Mouse (Mus musculus): ENCODE results near the gene Oas1d.
A peak's percentile ranks its signal among the peaks of the same experiment; 100 is the strongest.
"Not testable (repeated sequence)": the region's sequence is repeated elsewhere in the genome, so short reads cannot be mapped to it uniquely, and the experiment has no call there.

The Oas1d gene

DNA sequence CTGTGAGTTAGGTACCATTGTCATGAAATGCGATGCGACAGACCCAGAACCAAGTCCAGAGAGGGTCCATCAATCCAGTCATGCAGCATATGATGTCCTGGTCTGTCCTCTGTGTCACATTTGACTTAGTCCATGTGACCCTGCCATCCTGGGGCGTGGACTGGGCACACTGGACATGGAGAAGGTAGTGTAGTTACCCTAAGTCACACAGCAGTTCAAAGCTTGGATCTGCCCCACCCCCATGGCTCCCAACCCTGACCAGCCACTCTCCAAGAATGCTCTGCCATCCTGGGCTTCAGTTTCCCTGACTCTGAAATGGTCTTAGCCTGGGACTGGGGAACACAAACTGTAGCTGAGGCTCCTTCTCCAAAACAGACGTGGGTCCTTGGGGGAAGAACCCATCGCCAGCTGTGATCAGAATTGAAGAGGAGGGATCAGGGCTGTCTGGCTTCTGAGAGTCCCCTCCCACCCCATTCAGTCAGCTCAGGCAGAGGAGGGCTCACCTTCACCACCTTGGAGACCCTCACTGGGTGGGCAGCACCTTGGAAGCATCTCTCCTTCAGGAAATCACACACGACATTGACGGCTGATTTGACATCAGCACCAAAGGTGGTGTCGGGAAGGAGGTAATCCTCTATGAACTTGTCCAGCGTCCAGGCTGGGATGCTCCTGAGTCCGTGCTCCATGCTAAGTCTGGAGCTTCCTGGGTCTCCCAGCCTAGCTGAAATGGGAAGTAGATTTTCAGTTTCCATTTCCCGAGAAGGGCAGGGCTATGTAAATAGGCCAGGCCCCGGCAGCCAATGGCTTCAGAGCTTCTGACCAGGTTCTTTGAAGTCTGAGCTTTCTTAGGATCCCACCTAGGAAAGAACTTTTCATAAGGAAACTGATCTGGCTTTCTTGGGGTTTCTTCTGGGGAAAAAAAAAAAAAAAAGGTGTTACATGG lies 7.3 kb upstream of the Oas1d start, which contains the start of gene Oas1a:
Oas1a (minus strand) TSS at position 731 of the 943 bp plus-strand sequence.
- DNase-seq = not testable (repeated sequence)

DNA sequence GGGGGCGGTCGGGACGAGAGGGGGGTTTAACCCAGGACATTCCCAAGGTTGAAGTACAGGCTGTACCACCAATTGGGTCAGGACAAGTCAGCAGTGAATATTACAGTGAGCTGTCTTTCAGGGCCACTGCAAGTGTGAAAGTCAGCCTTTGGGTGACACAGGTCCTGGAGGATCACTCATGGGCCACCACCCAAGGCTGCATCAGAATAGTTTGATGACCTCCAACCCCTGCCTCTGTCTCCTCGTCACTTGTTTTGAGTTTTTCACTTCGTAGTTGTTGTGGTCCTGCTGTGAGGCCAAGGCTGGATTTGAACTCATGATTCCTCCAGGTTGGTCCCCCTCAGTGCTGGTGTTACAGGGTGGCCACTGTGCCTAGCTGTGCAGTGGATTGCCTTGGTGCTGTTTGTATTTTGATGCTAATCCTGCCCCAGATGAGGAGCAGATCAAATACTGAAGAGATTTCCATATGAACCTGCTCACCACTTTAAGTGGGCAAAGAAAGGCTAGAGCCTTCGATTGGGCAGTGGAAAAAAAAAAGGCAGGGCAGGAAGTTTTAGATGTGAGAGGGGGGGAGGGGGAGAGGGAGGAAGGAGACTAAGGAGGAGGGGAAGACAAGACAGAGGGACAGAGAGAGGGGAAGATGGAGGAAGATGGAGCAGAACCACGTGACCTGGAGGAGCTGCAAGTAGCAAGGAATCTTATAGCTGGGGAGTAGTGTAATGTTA lies 6.0 kb upstream of the Oas1d start:
- DNase-seq = no peak

GRCm38 (mm10) chr5:120919156-120919935 lies 5.0 kb downstream of the Oas1d start:
- DNase-seq = not testable (repeated sequence)

DNA sequence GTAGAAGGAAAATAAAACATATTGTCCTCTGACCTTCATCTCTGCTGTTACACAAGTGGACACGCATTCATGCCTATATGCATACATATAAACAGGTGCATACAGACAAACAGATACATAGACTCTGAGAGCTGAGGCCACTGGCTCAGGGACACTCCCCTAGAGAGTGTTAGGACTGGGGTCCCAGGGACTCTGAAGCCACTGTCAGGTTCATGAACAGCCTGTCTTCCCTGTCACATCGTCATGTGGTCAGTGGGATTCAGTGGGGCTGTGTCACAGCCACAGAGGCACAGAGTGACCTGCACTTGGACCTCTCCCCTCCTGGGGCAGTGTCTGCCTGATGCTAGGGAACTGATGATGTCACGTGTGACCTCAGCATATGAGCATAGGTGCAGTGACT lies 6.0 kb downstream of the Oas1d start:
- DNase-seq = no peak

DNA sequence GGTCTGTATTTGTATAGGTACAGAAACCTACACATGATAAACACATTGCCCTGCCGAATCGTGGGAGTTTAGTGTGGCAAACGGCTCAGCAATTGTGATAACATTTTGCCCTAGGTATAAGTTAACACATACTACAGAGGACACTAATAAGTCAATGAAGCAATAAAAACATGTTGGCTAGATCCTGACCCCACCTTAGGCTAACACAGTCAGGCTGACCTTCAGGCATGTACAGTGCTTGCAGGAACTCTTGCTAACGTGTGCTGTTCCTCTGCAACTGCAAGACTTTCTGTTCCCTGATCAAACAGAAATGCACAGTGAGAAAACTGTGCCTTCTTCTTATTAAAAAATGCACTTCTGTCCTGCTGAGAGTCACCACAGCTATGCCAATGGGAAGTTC lies 9.6 kb downstream of the Oas1d start:
- no peak for DNase-seq

- DNase-seq = not testable (repeated sequence)
Measured at GRCm38 (mm10) chr5:120924520-120924919, 10.2 kb downstream of the Oas1d start.

DNA sequence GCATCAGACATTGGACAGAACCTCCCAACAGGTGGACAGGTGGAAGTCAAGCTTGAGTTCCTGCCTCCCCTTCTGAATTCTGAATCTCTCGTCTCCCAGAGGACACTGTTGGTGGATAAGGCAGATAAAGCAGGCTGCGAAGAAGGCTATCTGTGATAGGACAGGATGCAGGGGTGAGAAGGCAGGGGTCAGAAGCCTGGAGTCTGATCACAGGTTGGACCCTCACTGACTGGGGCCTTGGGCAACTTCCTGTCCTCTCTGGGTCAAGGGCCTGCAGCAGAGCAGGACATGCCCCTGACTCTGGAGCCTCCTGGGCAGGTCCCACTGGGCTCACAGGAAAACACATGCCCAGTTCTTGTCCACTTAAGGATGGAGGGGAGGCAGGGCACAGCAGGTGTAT lies 12.0 kb downstream of the Oas1d start:
- not testable (repeated sequence) for DNase-seq

- DNase-seq = no peak
Measured at GRCm38 (mm10) chr5:120927036-120927435, 12.7 kb downstream of the Oas1d start.

GRCm38 (mm10) chr5:120933966-120934365 lies 19.6 kb downstream of the Oas1d start:
- no peak for DNase-seq

DNA sequence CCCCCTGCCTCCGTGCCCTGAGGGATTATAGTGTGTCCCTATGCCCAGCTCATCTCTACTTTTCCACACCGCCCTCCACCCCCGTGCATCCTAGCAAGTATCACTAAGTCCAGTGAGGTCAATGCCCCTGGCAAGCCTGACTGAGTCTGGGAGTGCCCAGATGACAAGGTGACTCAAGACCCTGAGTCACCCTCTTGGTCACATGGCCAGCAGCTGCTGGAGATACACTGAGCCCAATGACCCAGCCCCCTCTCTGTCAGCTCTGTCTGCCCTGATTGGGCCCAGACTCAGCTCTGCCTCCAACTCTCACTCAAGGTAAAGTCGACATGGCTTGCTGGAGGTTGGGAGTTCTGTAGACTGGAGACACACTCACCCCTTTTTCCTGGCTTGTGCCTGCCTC lies 23.5 kb downstream of the Oas1d start:
- no peak for DNase-seq

DNA sequence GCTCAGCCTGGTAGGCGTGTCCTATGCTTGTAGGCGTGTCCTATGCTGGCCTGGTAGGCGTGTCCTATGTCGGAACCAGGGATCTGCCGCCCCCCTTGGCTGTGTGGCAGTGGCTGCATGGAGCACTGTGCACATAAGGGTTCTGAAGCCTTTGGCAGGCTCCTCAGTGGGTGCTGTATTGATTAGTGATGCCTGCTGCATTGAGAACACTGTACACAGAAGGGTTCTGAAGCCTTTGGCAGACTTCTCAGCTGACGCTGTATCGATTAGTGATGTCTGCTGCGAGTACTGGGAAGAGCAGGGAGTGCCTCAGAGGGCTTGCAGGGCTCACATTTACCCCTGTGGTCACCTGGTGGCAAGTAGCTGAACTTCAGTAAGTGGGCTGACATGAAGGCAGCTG lies 24.2 kb downstream of the Oas1d start:
- DNase-seq = no peak

GRCm38 (mm10) chr5:120942076-120942475 lies 27.7 kb downstream of the Oas1d start:
- no peak for DNase-seq

DNA sequence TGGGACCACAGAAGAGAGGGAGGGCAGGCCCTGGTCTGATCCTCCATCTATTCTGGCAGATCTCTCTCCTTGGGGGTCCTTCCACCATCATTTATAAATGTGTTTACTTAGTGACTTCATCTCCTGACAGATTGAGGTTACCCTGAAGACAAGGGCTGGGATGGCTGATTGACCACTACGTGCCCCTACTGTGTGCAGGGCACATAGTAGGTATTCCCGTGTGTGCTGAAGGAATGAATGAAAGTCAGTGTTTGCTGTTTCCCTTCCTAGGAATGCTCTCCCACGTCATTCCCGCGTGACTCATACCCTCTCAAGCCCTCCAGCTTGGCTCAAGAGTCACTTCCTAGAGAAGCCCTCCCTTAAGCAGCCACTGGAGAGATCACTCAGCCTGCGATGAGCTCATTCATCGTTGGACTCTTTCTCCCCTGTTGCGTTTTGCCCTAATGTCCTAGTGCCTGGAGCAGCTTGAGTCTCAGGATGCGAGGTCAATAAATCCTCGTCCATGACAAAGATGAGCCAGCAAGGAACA lies 38.0 kb downstream of the Oas1d start:
- DNase-seq = no peak

DNA sequence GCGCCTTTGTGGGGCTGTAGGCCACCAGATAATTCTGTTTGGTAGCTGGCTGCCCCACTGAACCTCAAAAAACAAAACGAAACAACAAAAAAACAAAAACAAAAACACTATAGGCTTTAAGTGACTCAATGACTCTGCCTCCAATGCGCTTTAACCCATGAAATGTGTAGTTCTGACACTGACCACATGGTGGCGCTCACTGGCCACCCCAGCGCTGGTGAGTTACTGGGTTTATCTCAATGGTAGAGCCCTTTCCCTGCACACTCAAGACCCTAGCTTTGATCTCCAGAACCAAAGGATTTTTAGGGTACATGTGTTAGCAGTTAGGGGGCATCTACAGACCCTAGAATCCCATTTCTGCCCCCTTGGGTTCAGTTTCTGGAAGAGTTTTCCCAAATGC lies 39.6 kb downstream of the Oas1d start:
- DNase-seq = peak; percentile 58 to 63

DNA sequence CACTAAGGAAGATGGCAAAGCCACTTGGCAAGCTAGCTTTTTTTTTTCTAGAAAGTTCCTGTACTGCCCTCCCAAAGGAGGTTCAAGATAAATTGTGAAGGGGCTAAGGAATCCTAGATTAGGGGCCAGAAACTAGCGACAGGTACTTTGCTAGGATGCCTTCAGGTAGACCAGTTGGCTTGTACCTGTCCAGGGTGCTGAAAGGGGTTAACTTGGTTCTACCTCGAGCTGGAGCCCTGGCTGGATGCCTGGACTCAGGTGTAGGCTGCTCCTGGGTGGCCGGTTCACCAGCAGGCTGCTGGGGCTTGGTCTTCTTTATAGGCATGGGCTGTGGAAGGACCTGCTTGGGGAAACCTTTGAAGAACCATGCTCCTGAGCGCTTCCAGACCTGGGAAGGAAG lies 46.7 kb downstream of the Oas1d start:
- DNase-seq = peak in 1 of 2 experiments; percentile 13

DNA sequence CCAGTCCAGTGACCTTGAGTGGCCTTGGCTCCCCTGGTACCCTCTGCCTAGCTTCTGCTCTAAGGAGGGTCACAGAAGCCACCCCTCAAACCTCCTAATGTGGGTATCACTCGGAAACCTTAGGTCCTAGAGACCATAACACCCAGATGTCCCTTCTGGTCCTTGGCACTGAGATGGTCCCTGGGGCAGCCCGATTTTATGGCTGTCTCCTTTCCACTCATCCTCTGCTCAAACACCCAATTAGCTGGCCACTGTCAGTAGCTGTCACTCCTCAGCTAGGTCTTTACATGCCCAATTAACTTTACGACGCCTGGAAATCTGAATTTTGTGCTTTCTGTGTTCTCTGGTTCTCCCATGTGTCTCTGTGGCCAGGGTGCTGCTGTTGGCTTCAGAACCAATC lies 51.8 kb downstream of the Oas1d start:
- DNase-seq = no peak

- DNase-seq = no peak
Measured at GRCm38 (mm10) chr5:120966894-120967293, 52.6 kb downstream of the Oas1d start.

DNA sequence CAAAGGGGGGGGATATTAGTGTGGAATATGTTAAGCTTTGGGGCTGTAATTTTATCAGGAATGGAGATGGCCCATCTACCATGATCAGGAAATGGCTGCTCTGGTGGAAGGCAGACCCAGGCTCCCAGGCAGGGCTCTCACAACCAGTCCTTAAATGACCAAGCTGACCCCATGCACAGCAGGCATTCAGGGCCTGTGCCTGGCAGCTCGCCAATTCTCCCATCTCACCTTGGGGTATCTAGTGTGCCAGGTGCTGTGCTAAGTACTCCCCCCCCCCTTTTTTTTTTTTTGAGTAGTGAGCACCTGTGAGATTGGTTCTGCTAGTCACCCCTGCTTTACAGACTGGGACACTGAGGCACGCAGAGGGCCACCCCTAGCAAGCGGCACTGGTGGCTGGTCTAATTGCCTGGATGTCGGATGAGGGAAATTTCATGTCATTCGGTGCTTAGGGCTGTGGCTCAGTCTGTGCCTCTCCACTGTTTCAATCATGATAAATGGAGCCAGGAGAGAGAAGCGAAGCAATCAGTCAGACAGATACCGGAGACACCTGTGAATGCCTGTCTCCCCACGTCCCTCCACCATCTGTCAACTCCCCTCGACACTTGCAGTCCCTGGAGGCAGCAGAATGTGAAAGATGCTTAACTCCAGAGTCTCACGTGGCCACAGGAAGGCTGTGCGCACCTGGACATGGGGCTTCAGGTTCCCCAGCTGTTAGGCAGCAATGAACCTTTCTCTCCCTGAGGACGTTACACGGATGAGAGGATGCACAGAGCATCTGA lies 53.2 kb downstream of the Oas1d start:
- no peak for DNase-seq

GRCm38 (mm10) chr5:120968134-120968532 lies 53.8 kb downstream of the Oas1d start:
- DNase-seq = no peak

DNA sequence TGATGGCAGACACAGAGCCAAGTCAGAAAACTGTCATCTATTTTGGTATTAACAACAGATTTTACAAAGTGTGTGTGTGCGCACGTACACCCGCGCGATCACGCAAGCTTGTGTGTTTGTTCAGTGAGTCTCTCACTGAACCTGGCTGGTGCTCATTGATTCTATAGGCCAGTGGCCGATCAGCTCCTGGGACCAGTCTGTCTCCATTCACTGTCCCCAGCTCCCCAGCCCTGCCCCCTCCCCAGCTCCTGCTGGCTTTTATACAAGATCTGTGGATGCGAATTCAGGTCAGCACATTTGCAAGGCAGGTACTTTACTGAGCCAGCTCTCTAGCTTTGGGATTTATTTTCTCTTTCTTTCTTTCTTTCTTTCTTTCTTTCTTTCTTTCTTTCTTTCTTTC lies 54.5 kb downstream of the Oas1d start:
- no peak for DNase-seq

- DNase-seq = no peak
Measured at GRCm38 (mm10) chr5:120969703-120970102, 55.4 kb downstream of the Oas1d start.
